ENCODE assay signal across 17 mouse cellular contexts in genomic region chr1:66324951-66325350, GRCm38 (mm10).
DNase-seq lines count a peak whose midpoint lies in the region; ATAC-seq lines count a peak whose summit lies in the region.
"Had no signal": no experiment of that assay in that cellular context is flagged by ENCODE, and none has a peak within 500 bp of the region (broad histone marks: within the 10 kb centered on the region; RNA-seq: fewer than 3 reads in every experiment).

No protein-coding gene starts in this region.

- H3K4me3 ChIP-seq in midbrain, embryonic 11.5 days (ENCODE audit: low read depth, low read length): 0 out of 2 replicates have a peak overlapping the region, but pooled peaks have one; percentile 16
- no peak overlapping the region; the same call in 1 of the 2 replicates for H3K4me3 ChIP-seq in midbrain, embryonic 10.5 days
- H3K4me3 ChIP-seq in forebrain, embryonic 14.5 days (ENCODE audit: low read depth, low read length): peak overlapping the region; percentile 35
- peak overlapping the region; percentile 45 for H3K4me3 ChIP-seq in hindbrain, embryonic 15.5 days
- peak overlapping the region; percentile 52 for H3K4me3 ChIP-seq in neural tube, embryonic 13.5 days
- H3K4me3 ChIP-seq: embryonic facial prominence, embryonic 15.5 days; heart, embryonic 13.5 days; limb, embryonic 10.5 days; liver, embryonic 13.5 days had no signal

- no peaks in the 10 kb centered on the region for H3K36me3 ChIP-seq in midbrain, embryonic 11.5 days (ENCODE audit: control insufficient read depth, insufficient read depth, low read length)
- no peaks in the 10 kb centered on the region for H3K36me3 ChIP-seq in midbrain, embryonic 10.5 days
- H3K36me3 ChIP-seq in forebrain, embryonic 14.5 days (ENCODE audit: control insufficient read depth, insufficient read depth, low read length): peaks cover 7% of the 10 kb centered on the region
- no peaks in the 10 kb centered on the region for H3K36me3 ChIP-seq in hindbrain, embryonic 15.5 days
- 0 out of 2 replicates have a peak, but pooled peaks cover 7% of the 10 kb centered on the region for H3K36me3 ChIP-seq in neural tube, embryonic 13.5 days
- H3K36me3 ChIP-seq: embryonic facial prominence, embryonic 15.5 days; heart, embryonic 13.5 days; limb, embryonic 10.5 days; liver, embryonic 13.5 days had no signal

- H3K9me3 ChIP-seq in midbrain, embryonic 11.5 days (ENCODE audit: control insufficient read depth, low read length): no peaks in the 10 kb centered on the region
- H3K9me3 ChIP-seq in midbrain, embryonic 10.5 days (replicated peaks): no peaks in the 10 kb centered on the region
- no peaks in the 10 kb centered on the region for H3K9me3 ChIP-seq in forebrain, embryonic 14.5 days (replicated peaks; ENCODE audit: control insufficient read depth, low read length)
- no peaks in the 10 kb centered on the region for H3K9me3 ChIP-seq in hindbrain, embryonic 15.5 days
- no peaks in the 10 kb centered on the region for H3K9me3 ChIP-seq in neural tube, embryonic 13.5 days
- H3K9me3 ChIP-seq: embryonic facial prominence, embryonic 15.5 days; heart, embryonic 13.5 days; limb, embryonic 10.5 days; liver, embryonic 13.5 days had no signal

- no peak overlapping the region for H3K9ac ChIP-seq in midbrain, embryonic 11.5 days (ENCODE audit: low read length)
- peak overlapping the region; percentile 13 for H3K9ac ChIP-seq in forebrain, embryonic 14.5 days (ENCODE audit: low read length)
- H3K9ac ChIP-seq in hindbrain, embryonic 15.5 days: peak overlapping the region; percentile 48
- peak overlapping the region; percentile 88 for H3K9ac ChIP-seq in neural tube, embryonic 13.5 days
- H3K9ac ChIP-seq: embryonic facial prominence, embryonic 15.5 days; heart, embryonic 13.5 days; liver, embryonic 13.5 days had no signal

- DNase-seq in midbrain, embryonic 11.5 days (ENCODE audit: low spot score, missing footprints): no peak
- DNase-seq in midbrain, embryonic 10.5 days (ENCODE audit: low spot score): no peak
- DNase-seq in forebrain, embryonic 14.5 days (ENCODE audit: low spot score): no peak
- no peak for DNase-seq in T-cell, adult 2 months (ENCODE audit: low spot score)
- no peak for DNase-seq in heart, adult 8-10 months (ENCODE audit: low spot score)
- DNase-seq in spleen, adult 18-20 months: no peak
- DNase-seq: gastrocnemius, postnatal 36 days; liver, embryonic 13.5 days; lung, postnatal 10 days had no signal

- ATAC-seq in midbrain, embryonic 11.5 days (ENCODE audit: low FRiP score): no peak
- no peak for ATAC-seq in forebrain, embryonic 14.5 days
- no peak for ATAC-seq in hindbrain, embryonic 15.5 days (ENCODE audit: low FRiP score, low read depth)
- ATAC-seq in neural tube, embryonic 13.5 days (ENCODE audit: low read depth): no peak

- no peaks in the 10 kb centered on the region for H3K27me3 ChIP-seq in midbrain, embryonic 11.5 days (ENCODE audit: control insufficient read depth, insufficient read depth, low read length)
- no peaks in the 10 kb centered on the region for H3K27me3 ChIP-seq in midbrain, embryonic 10.5 days (ENCODE audit: low read depth, poor library complexity, severe bottlenecking)
- no peaks in the 10 kb centered on the region for H3K27me3 ChIP-seq in forebrain, embryonic 14.5 days (replicated peaks; ENCODE audit: control insufficient read depth, insufficient read depth, low read length)
- H3K27me3 ChIP-seq in hindbrain, embryonic 15.5 days: no peaks in the 10 kb centered on the region
- no peaks in the 10 kb centered on the region for H3K27me3 ChIP-seq in neural tube, embryonic 13.5 days
- H3K27me3 ChIP-seq: CH12.LX; embryonic facial prominence, embryonic 15.5 days; heart, embryonic 13.5 days; liver, embryonic 13.5 days had no signal

- no peak overlapping the region for H3K27ac ChIP-seq in midbrain, embryonic 11.5 days (ENCODE audit: low read depth, low read length)
- H3K27ac ChIP-seq in midbrain, embryonic 10.5 days (replicated peaks): no peak overlapping the region
- H3K27ac ChIP-seq in forebrain, embryonic 14.5 days (ENCODE audit: low read depth, low read length): no peak overlapping the region
- H3K27ac ChIP-seq in hindbrain, embryonic 15.5 days (replicated peaks): no peak overlapping the region
- no peak overlapping the region; the same call in 1 of the 2 replicates for H3K27ac ChIP-seq in neural tube, embryonic 13.5 days (replicated peaks)
- H3K27ac ChIP-seq: embryonic facial prominence, embryonic 15.5 days; heart, embryonic 13.5 days; kidney, postnatal 0 days; limb, embryonic 10.5 days; liver, embryonic 13.5 days; stomach, postnatal 0 days had no signal

- peak overlapping the region; percentile 31 for H3K4me2 ChIP-seq in midbrain, embryonic 11.5 days
- peak overlapping the region; percentile 46 for H3K4me2 ChIP-seq in forebrain, embryonic 14.5 days (ENCODE audit: low read length)
- peak overlapping the region; percentile 63 for H3K4me2 ChIP-seq in hindbrain, embryonic 15.5 days
- peak overlapping the region; percentile 70 for H3K4me2 ChIP-seq in neural tube, embryonic 13.5 days
- H3K4me2 ChIP-seq: embryonic facial prominence, embryonic 15.5 days; heart, embryonic 13.5 days; liver, embryonic 13.5 days had no signal

- H3K4me1 ChIP-seq in midbrain, embryonic 11.5 days (ENCODE audit: control insufficient read depth, insufficient read depth, low read length): peaks cover 16% of the 10 kb centered on the region
- peaks cover 31% of the 10 kb centered on the region for H3K4me1 ChIP-seq in midbrain, embryonic 10.5 days
- H3K4me1 ChIP-seq in forebrain, embryonic 14.5 days (ENCODE audit: control insufficient read depth, insufficient read depth, low read length): peaks cover 26% of the 10 kb centered on the region
- peaks cover 52% of the 10 kb centered on the region for H3K4me1 ChIP-seq in hindbrain, embryonic 15.5 days (replicated peaks)
- peaks cover 68% of the 10 kb centered on the region for H3K4me1 ChIP-seq in neural tube, embryonic 13.5 days (replicated peaks)
- H3K4me1 ChIP-seq: embryonic facial prominence, embryonic 15.5 days; heart, embryonic 13.5 days; liver, embryonic 13.5 days had no signal
